Mouse (Mus musculus): ENCODE measurements around the gene Atp6v0e. TPM values are rescaled to one million over a fixed set of nuclear protein-coding genes. Genes with fewer than 3 reads are reported as not detected.

Atp6v0e gene
- total RNA-seq, 1 experiment from 2014 or later, result 314 TPM

- no peak for ATAC-seq (replicated peaks; ENCODE audit: insufficient number of reproducible peaks, low FRiP score, low TSS enrichment, poor library complexity, severe bottlenecking)
Measured at GRCm38 (mm10) chr17:26637851-26638250, 25.2 kb upstream of the Atp6v0e start.

GRCm38 (mm10) chr17:26638655-26639054 lies 24.4 kb upstream of the Atp6v0e start:
- peak; percentile 82 for ATAC-seq (replicated peaks; ENCODE audit: insufficient number of reproducible peaks, low FRiP score, low TSS enrichment, poor library complexity, severe bottlenecking)

GRCm38 (mm10) chr17:26639791-26640190 lies 23.2 kb upstream of the Atp6v0e start:
- ATAC-seq (replicated peaks; ENCODE audit: insufficient number of reproducible peaks, low FRiP score, low TSS enrichment, poor library complexity, severe bottlenecking), result no peak

GRCm38 (mm10) chr17:26640286-26640740 lies 22.7 kb upstream of the Atp6v0e start:
- ATAC-seq (replicated peaks; ENCODE audit: insufficient number of reproducible peaks, low FRiP score, low TSS enrichment, poor library complexity, severe bottlenecking), result no peak

- no peak for ATAC-seq (replicated peaks; ENCODE audit: insufficient number of reproducible peaks, low FRiP score, low TSS enrichment, poor library complexity, severe bottlenecking)
Measured at GRCm38 (mm10) chr17:26643456-26643855, 19.6 kb upstream of the Atp6v0e start.

- ATAC-seq (replicated peaks; ENCODE audit: insufficient number of reproducible peaks, low FRiP score, low TSS enrichment, poor library complexity, severe bottlenecking), result no peak
Measured at GRCm38 (mm10) chr17:26643993-26644392, 19.0 kb upstream of the Atp6v0e start.

GRCm38 (mm10) chr17:26644509-26645410 lies 18.3 kb upstream of the Atp6v0e start:
- no peak for ATAC-seq (replicated peaks; ENCODE audit: insufficient number of reproducible peaks, low FRiP score, low TSS enrichment, poor library complexity, severe bottlenecking)

GRCm38 (mm10) chr17:26645411-26645854 lies 17.6 kb upstream of the Atp6v0e start:
- no peak for ATAC-seq (replicated peaks; ENCODE audit: insufficient number of reproducible peaks, low FRiP score, low TSS enrichment, poor library complexity, severe bottlenecking)

- no peak for ATAC-seq (replicated peaks; ENCODE audit: insufficient number of reproducible peaks, low FRiP score, low TSS enrichment, poor library complexity, severe bottlenecking)
Measured at GRCm38 (mm10) chr17:26647283-26647682, 15.7 kb upstream of the Atp6v0e start.

GRCm38 (mm10) chr17:26649565-26649964 lies 13.5 kb upstream of the Atp6v0e start:
- no peak for ATAC-seq (replicated peaks; ENCODE audit: insufficient number of reproducible peaks, low FRiP score, low TSS enrichment, poor library complexity, severe bottlenecking)

- no peak for ATAC-seq (replicated peaks; ENCODE audit: insufficient number of reproducible peaks, low FRiP score, low TSS enrichment, poor library complexity, severe bottlenecking)
Measured at GRCm38 (mm10) chr17:26650451-26651363, 12.3 kb upstream of the Atp6v0e start.

- ATAC-seq (replicated peaks; ENCODE audit: insufficient number of reproducible peaks, low FRiP score, low TSS enrichment, poor library complexity, severe bottlenecking), result no peak
Measured at GRCm38 (mm10) chr17:26658854-26659572, 4.0 kb upstream of the Atp6v0e start.

- no peak for ATAC-seq (replicated peaks; ENCODE audit: insufficient number of reproducible peaks, low FRiP score, low TSS enrichment, poor library complexity, severe bottlenecking)
Measured at GRCm38 (mm10) chr17:26659573-26659915, 3.5 kb upstream of the Atp6v0e start.

- peak; percentile 53 for ATAC-seq (replicated peaks; ENCODE audit: insufficient number of reproducible peaks, low FRiP score, low TSS enrichment, poor library complexity, severe bottlenecking)
Measured at GRCm38 (mm10) chr17:26660192-26660912, 2.7 kb upstream of the Atp6v0e start.

- no peak for ATAC-seq (replicated peaks; ENCODE audit: insufficient number of reproducible peaks, low FRiP score, low TSS enrichment, poor library complexity, severe bottlenecking)
Measured at GRCm38 (mm10) chr17:26662204-26662603, 827 bp upstream of the Atp6v0e start.

- no peak for ATAC-seq (replicated peaks; ENCODE audit: insufficient number of reproducible peaks, low FRiP score, low TSS enrichment, poor library complexity, severe bottlenecking)
Measured at GRCm38 (mm10) chr17:26665600-26665999, 2.6 kb downstream of the Atp6v0e start.

GRCm38 (mm10) chr17:26671268-26671667 lies 8.2 kb downstream of the Atp6v0e start:
- ATAC-seq (replicated peaks; ENCODE audit: insufficient number of reproducible peaks, low FRiP score, low TSS enrichment, poor library complexity, severe bottlenecking), result no peak

- ATAC-seq (replicated peaks; ENCODE audit: insufficient number of reproducible peaks, low FRiP score, low TSS enrichment, poor library complexity, severe bottlenecking), result no peak
Measured at GRCm38 (mm10) chr17:26675845-26676244, 12.8 kb downstream of the Atp6v0e start.
